8 mouse cellular contexts compared by ENCODE assay signal in genomic region chr15:85811535-85812277, GRCm38 (mm10). TPM values are rescaled to one million over a fixed set of nuclear protein-coding genes. Genes with fewer than 3 reads are reported as not detected.
A peak's percentile ranks its signal among the peaks of the same experiment; 100 is the strongest.
DNase-seq lines count a peak whose midpoint lies in the region; ATAC-seq lines count a peak whose summit lies in the region.

Cdpf1 (minus strand) TSS chr15:85811697.

- 2% methylated on average over 36 of the region's 36 CpGs for WGBS in forebrain, embryonic 11.5 days
- WGBS in heart, embryonic 16.5 days: 3% methylated on average over 36 of the region's 36 CpGs
- 2% methylated on average over 36 of the region's 36 CpGs for WGBS in liver, embryonic 15.5 days (ENCODE audit: insufficient replicate concordance)
- WGBS in neural tube, embryonic 12.5 days: 3% methylated on average over 36 of the region's 36 CpGs

- ATAC-seq in forebrain, embryonic 11.5 days (replicated peaks; ENCODE audit: low FRiP score): peak; percentile 95
- ATAC-seq in heart, embryonic 16.5 days (replicated peaks; ENCODE audit: extremely low read depth, insufficient read depth, low FRiP score): peak; percentile 93
- ATAC-seq in liver, embryonic 15.5 days (ENCODE audit: insufficient read depth): peak; percentile 91
- peak; percentile 95 for ATAC-seq in neural tube, embryonic 12.5 days (ENCODE audit: low FRiP score, low read depth)

- peak within 1 kb of the TSS; percentile 58 for H3K4me3 ChIP-seq in forebrain, embryonic 11.5 days (ENCODE audit: low read depth, low read length)
- peak within 1 kb of the TSS; percentile 85 for H3K4me3 ChIP-seq in heart, embryonic 16.5 days (ENCODE audit: low read length)
- H3K4me3 ChIP-seq in liver, embryonic 15.5 days (replicated peaks): peak within 1 kb of the TSS; percentile 83
- peak within 1 kb of the TSS; percentile 73 for H3K4me3 ChIP-seq in neural tube, embryonic 12.5 days

- H3K9me3 ChIP-seq in forebrain, embryonic 11.5 days (ENCODE audit: control insufficient read depth, low read length): no peaks in the 10 kb centered on the region
- H3K9me3 ChIP-seq in heart, embryonic 16.5 days (replicated peaks; ENCODE audit: control insufficient read depth, low read length): peaks cover 5% of the 10 kb centered on the region; the same call in 1 of the 2 replicates
- no peaks in the 10 kb centered on the region for H3K9me3 ChIP-seq in liver, embryonic 15.5 days (replicated peaks)
- H3K9me3 ChIP-seq in neural tube, embryonic 12.5 days: no peaks in the 10 kb centered on the region

- no peaks in the 10 kb centered on the region for H3K36me3 ChIP-seq in forebrain, embryonic 11.5 days (ENCODE audit: control insufficient read depth, insufficient read depth, low read length)
- peaks cover 3% of the 10 kb centered on the region; the same call in 1 of the 2 replicates for H3K36me3 ChIP-seq in heart, embryonic 16.5 days (ENCODE audit: control insufficient read depth, insufficient read depth)
- H3K36me3 ChIP-seq in liver, embryonic 15.5 days (replicated peaks): no peaks in the 10 kb centered on the region
- no peaks in the 10 kb centered on the region for H3K36me3 ChIP-seq in neural tube, embryonic 12.5 days

- peak; percentile 98 to 100 for DNase-seq in CD8-positive naive resting alpha-beta T cell, adult 2 months (ENCODE audit: low read depth in 2 of 2, low spot score in 2 of 2)
- peak; percentile 96 for DNase-seq in c-Kit-positive CD71-negative TER-119-negative erythroid progenitor cells, embryonic 14.5 days (ENCODE audit: low read depth)
- DNase-seq in forebrain, embryonic 11.5 days (ENCODE audit: low spot score): peak; percentile 98
- peak; percentile 98 to 100 for DNase-seq in kidney, postnatal 36 days
- DNase-seq in telencephalon, adult 2 months (ENCODE audit: low read depth, low spot score): peak; percentile 95

- H3K4me2 ChIP-seq in forebrain, embryonic 11.5 days (ENCODE audit: low read depth, low read length, severe bottlenecking): peak within 1 kb of the TSS; percentile 84
- peak within 1 kb of the TSS; percentile 76 for H3K4me2 ChIP-seq in heart, embryonic 16.5 days (ENCODE audit: low read depth, low read length)
- H3K4me2 ChIP-seq in liver, embryonic 15.5 days: peak within 1 kb of the TSS; percentile 92
- peak within 1 kb of the TSS; percentile 89 for H3K4me2 ChIP-seq in neural tube, embryonic 12.5 days (replicated peaks)

- peak within 1 kb of the TSS; percentile 54 for H3K27ac ChIP-seq in forebrain, embryonic 11.5 days (ENCODE audit: low read depth, low read length)
- peak within 1 kb of the TSS; percentile 100 for H3K27ac ChIP-seq in heart, embryonic 16.5 days (ENCODE audit: low read length)
- H3K27ac ChIP-seq in liver, embryonic 15.5 days (replicated peaks): peak within 1 kb of the TSS; percentile 92
- H3K27ac ChIP-seq in neural tube, embryonic 12.5 days: peak within 1 kb of the TSS; percentile 42; the same call in 1 of the 2 replicates

- no peaks in the 10 kb centered on the region for H3K27me3 ChIP-seq in forebrain, embryonic 11.5 days (ENCODE audit: control insufficient read depth, insufficient read depth, low read length)
- H3K27me3 ChIP-seq in heart, embryonic 16.5 days (ENCODE audit: control insufficient read depth, insufficient read depth, low read length): no peaks in the 10 kb centered on the region
- peaks cover 1% of the 10 kb centered on the region; the same call in 1 of the 2 replicates for H3K27me3 ChIP-seq in liver, embryonic 15.5 days
- H3K27me3 ChIP-seq in neural tube, embryonic 12.5 days (replicated peaks): no peaks in the 10 kb centered on the region

- H3K4me1 ChIP-seq in forebrain, embryonic 11.5 days (replicated peaks; ENCODE audit: control insufficient read depth, insufficient read depth, low read length): peaks cover 6% of the 10 kb centered on the region; the same call in 1 of the 2 replicates
- H3K4me1 ChIP-seq in heart, embryonic 16.5 days (ENCODE audit: control insufficient read depth, insufficient read depth, low read length): peaks cover 19% of the 10 kb centered on the region
- H3K4me1 ChIP-seq in liver, embryonic 15.5 days (replicated peaks): peaks cover 43% of the 10 kb centered on the region
- H3K4me1 ChIP-seq in neural tube, embryonic 12.5 days: peaks cover 7% of the 10 kb centered on the region

- peak within 1 kb of the TSS; percentile 81 for H3K9ac ChIP-seq in forebrain, embryonic 11.5 days (ENCODE audit: low read length)
- H3K9ac ChIP-seq in heart, embryonic 16.5 days (ENCODE audit: low read length): peak within 1 kb of the TSS; percentile 94
- peak within 1 kb of the TSS; percentile 87 for H3K9ac ChIP-seq in liver, embryonic 15.5 days
- peak within 1 kb of the TSS; percentile 72 for H3K9ac ChIP-seq in neural tube, embryonic 12.5 days

RNA-seq across cellular contexts. Expression of gene Cdpf1, which starts in this region (rescaled TPM):
- 20.6 and 20.7 TPM in 2 replicates for polyA plus RNA-seq in forebrain, embryonic 11.5 days (2014; fragmentation: Nextera tagmentation; extraction: Ambion mirVana)
- polyA plus RNA-seq in heart, embryonic 16.5 days (2015; fragmentation: Nextera tagmentation; extraction: Ambion mirVana): 48.8 and 49.8 TPM in 2 replicates
- polyA plus RNA-seq in liver, embryonic 15.5 days (2015; fragmentation: Nextera tagmentation; extraction: Ambion mirVana): 20.9 and 21.8 TPM in 2 replicates
- 17.7 and 19.0 TPM in 2 replicates for polyA plus RNA-seq in neural tube, embryonic 12.5 days (2016; fragmentation: Nextera tagmentation; extraction: Ambion mirVana)

Comparison
In these comparisons a context has a peak if more than half of its experiments do, and no peak if none do; other contexts are left out.
1. Peak in every context shown above with its lines: DNase-seq, ATAC-seq, H3K4me3 ChIP-seq and H3K27ac ChIP-seq.
2. H3K27ac ChIP-seq: peak in every context shown above with its lines; median percentile 100 in heart, embryonic 16.5 days; 92 in liver, embryonic 15.5 days; 54 in forebrain, embryonic 11.5 days; 42 in neural tube, embryonic 12.5 days.